7 mouse cellular contexts compared by ENCODE assay signal in the genomic region with DNA sequence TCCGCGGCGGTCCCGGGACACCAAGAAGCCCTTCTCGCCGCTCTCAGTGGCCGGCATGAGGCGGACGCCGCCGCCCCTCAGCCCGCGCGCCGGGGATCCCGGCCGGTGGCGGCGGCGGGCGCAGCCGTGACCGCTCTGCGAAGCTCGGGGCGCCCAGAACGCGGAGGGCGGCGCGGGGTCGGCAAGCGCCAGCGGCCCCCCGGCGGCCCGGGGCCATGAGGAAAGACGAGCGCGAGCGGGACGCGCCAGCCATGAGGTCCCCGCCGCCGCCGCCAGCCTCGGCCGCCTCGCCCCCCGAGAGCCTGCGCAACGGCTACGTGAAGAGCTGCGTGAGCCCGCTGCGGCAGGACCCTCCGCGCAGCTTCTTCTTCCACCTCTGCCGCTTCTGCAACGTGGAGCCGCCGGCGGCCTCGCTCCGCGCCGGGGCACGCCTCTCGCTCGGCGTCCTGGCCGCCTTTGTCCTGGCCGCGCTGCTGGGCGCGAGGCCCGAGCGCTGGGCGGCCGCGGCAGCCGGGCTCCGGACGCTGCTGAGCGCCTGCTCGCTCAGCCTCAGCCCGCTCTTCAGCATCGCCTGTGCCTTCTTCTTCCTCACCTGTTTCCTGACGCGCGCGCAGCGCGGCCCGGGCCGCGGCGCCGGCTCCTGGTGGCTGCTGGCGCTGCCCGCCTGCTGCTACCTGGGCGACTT. TPM values are rescaled to one million over a fixed set of nuclear protein-coding genes. Genes with fewer than 3 reads are reported as not detected.
DNase-seq lines count a peak whose midpoint lies in the region; ATAC-seq and TF ChIP-seq lines count a peak whose summit lies in the region.

No protein-coding gene starts in this region.

- no peak for TF ChIP-seq CTCF in gastrocnemius, adult 2 months (IDR thresholded peaks at IDR 0.05)

- DNase-seq in T-cell, adult 2 months (ENCODE audit: low spot score), result peak; percentile 60
- DNase-seq in cerebellum, adult 9-10 months, result peak; percentile 46
- DNase-seq in gastrocnemius, adult 2 months, result peak; percentile 62
- DNase-seq in intestine, embryonic 14.5 days (ENCODE audit: low spot score), result peak; percentile 80
- DNase-seq in midbrain, embryonic 14.5 days, result peak; percentile 81
- peak; percentile 31 to 77 for DNase-seq in spleen, postnatal 4 days (ENCODE audit: low spot score in 2 of 2)

- ATAC-seq in intestine, embryonic 14.5 days (replicated peaks; ENCODE audit: low FRiP score, low TSS enrichment, low read depth), result peak; percentile 66
- peak; percentile 67 for ATAC-seq in limb, embryonic 12.5 days (ENCODE audit: insufficient number of reproducible peaks, insufficient read depth, low FRiP score, low TSS enrichment, low read depth)
- ATAC-seq in midbrain, embryonic 14.5 days (ENCODE audit: low FRiP score, low TSS enrichment), result peak; percentile 81

- H3K9me3 ChIP-seq in intestine, embryonic 14.5 days (ENCODE audit: control insufficient read depth, low read length), result no peaks in the 10 kb centered on the region
- no peaks in the 10 kb centered on the region for H3K9me3 ChIP-seq in limb, embryonic 12.5 days
- H3K9me3 ChIP-seq in midbrain, embryonic 14.5 days (ENCODE audit: control insufficient read depth, low read length), result no peaks in the 10 kb centered on the region

- H3K4me1 ChIP-seq in intestine, embryonic 14.5 days (replicated peaks; ENCODE audit: control insufficient read depth, insufficient read depth, low read length), result peaks cover 6% of the 10 kb centered on the region
- H3K4me1 ChIP-seq in limb, embryonic 12.5 days (replicated peaks), result peaks cover 18% of the 10 kb centered on the region
- H3K4me1 ChIP-seq in midbrain, embryonic 14.5 days (ENCODE audit: control insufficient read depth, insufficient read depth, low read length), result peaks cover 20% of the 10 kb centered on the region

- H3K36me3 ChIP-seq in intestine, embryonic 14.5 days (ENCODE audit: control insufficient read depth, insufficient read depth, low read length), result no peaks in the 10 kb centered on the region
- no peaks in the 10 kb centered on the region for H3K36me3 ChIP-seq in limb, embryonic 12.5 days
- H3K36me3 ChIP-seq in midbrain, embryonic 14.5 days (ENCODE audit: control insufficient read depth, insufficient read depth, low read length), result no peaks in the 10 kb centered on the region

- H3K9ac ChIP-seq in intestine, embryonic 14.5 days (ENCODE audit: low read length), result peak overlapping the region; percentile 90
- H3K9ac ChIP-seq in limb, embryonic 12.5 days (replicated peaks), result peak overlapping the region; percentile 91
- peak overlapping the region; percentile 93 for H3K9ac ChIP-seq in midbrain, embryonic 14.5 days (replicated peaks; ENCODE audit: low read length)

- peak overlapping the region; percentile 87 for H3K4me3 ChIP-seq in gastrocnemius, adult 2 months
- peak overlapping the region; percentile 88 for H3K4me3 ChIP-seq in intestine, embryonic 14.5 days (ENCODE audit: low read depth, low read length)
- peak overlapping the region; percentile 91 for H3K4me3 ChIP-seq in limb, embryonic 12.5 days (replicated peaks)
- H3K4me3 ChIP-seq in midbrain, embryonic 14.5 days (replicated peaks; ENCODE audit: low read depth, low read length), result peak overlapping the region; percentile 93

- H3K27ac ChIP-seq in gastrocnemius, adult 2 months, result peak overlapping the region; percentile 79
- peak overlapping the region; percentile 79 for H3K27ac ChIP-seq in intestine, embryonic 14.5 days (ENCODE audit: low read depth)
- peak overlapping the region; percentile 91 for H3K27ac ChIP-seq in limb, embryonic 12.5 days
- H3K27ac ChIP-seq in midbrain, embryonic 14.5 days (replicated peaks; ENCODE audit: low read depth, low read length), result peak overlapping the region; percentile 96

- WGBS in intestine, embryonic 14.5 days, result under 1% methylated on average over 98 of the region's 103 CpGs
- under 1% methylated on average over 102 of the region's 103 CpGs for WGBS in limb, embryonic 12.5 days
- under 1% methylated on average over 94 of the region's 103 CpGs for WGBS in midbrain, embryonic 14.5 days

- H3K4me2 ChIP-seq in intestine, embryonic 14.5 days (ENCODE audit: low read length), result peak overlapping the region; percentile 91
- H3K4me2 ChIP-seq in limb, embryonic 12.5 days, result peak overlapping the region; percentile 89
- peak overlapping the region; percentile 87 for H3K4me2 ChIP-seq in midbrain, embryonic 14.5 days (ENCODE audit: low read length)

- no peaks in the 10 kb centered on the region for H3K27me3 ChIP-seq in intestine, embryonic 14.5 days (replicated peaks; ENCODE audit: control insufficient read depth, insufficient read depth, low read length)
- H3K27me3 ChIP-seq in limb, embryonic 12.5 days, result no peaks in the 10 kb centered on the region
- no peaks in the 10 kb centered on the region for H3K27me3 ChIP-seq in midbrain, embryonic 14.5 days (ENCODE audit: control insufficient read depth, insufficient read depth, low read length)

- intact Hi-C loops in gastrocnemius, adult 2 months (cut with DNase I), result loop anchor here (10.0 kb wide), 1 partner anchor 121 kb away; no protein-coding TSS in a partner anchor

RNA-seq across cellular contexts. Expression of gene Pde3b, which starts 0.4 kb away (rescaled TPM):
- total RNA-seq in gastrocnemius, adult 2 months (2021), result 1 to 10 TPM; 3.2 to 4.7 TPM
- polyA plus RNA-seq in intestine, embryonic 14.5 days (2014; fragmentation: Nextera tagmentation; extraction: Ambion mirVana), result 6.9 and 8.4 TPM in 2 replicates
- 8.9 and 9.0 TPM in 2 replicates for polyA plus RNA-seq in limb, embryonic 12.5 days (2016; fragmentation: Nextera tagmentation; extraction: Ambion mirVana)
- 6.5 and 6.9 TPM in 2 replicates for polyA plus RNA-seq in midbrain, embryonic 14.5 days (2014; fragmentation: Nextera tagmentation; extraction: Ambion mirVana)

Comparison
In these comparisons a context has a peak if more than half of its experiments do, and no peak if none do; other contexts are left out.
1. Peak in every context shown above with its lines: DNase-seq, ATAC-seq, H3K4me3 ChIP-seq and H3K27ac ChIP-seq.